Mouse (Mus musculus) forebrain, embryonic 12.5 days (tissue): ENCODE data around the gene Cdkn2d. TPM values are rescaled to one million over a fixed set of nuclear protein-coding genes. Genes with fewer than 3 reads are reported as not detected.

Experiments
- ATAC-seq: fragments of 200-750 bp; cut with Nextera tagmentation; 2 replicates; pipeline ENCODE4 v1.8.0; 2017; ENCODE audit warnings: moderate TSS enrichment; ENCODE audit not compliant: low FRiP score
- H3K27ac ChIP-seq: fragments of 300-500 bp; sonication (generic); 2 replicates; pipeline ENCODE4 v1.5.1; 2016; ENCODE audit warnings: mild to moderate bottlenecking
- H3K27me3 ChIP-seq: fragments of 300-500 bp; sonication (generic); 2 replicates; pipeline ENCODE4 v1.6.1; 2016; ENCODE audit warnings: mild to moderate bottlenecking
- H3K36me3 ChIP-seq: fragments of 300-500 bp; sonication (generic); replicated peaks from 2 replicates; pipeline ENCODE4 v1.6.1; 2016; ENCODE audit warnings: mild to moderate bottlenecking
- H3K4me1 ChIP-seq: fragments of 300-500 bp; sonication (generic); 2 replicates; pipeline ENCODE4 v1.6.1; 2016
- H3K4me2 ChIP-seq: fragments of 300-500 bp; sonication (generic); 2 replicates; pipeline ENCODE4 v1.6.1; 2016; ENCODE audit warnings: mild to moderate bottlenecking, moderate library complexity
- H3K4me3 ChIP-seq: fragments of 300-500 bp; sonication (generic); replicated peaks from 2 replicates; pipeline ENCODE4 v1.5.1; 2016; ENCODE audit warnings: mild to moderate bottlenecking
- H3K9ac ChIP-seq: fragments of 300-500 bp; sonication (generic); 2 replicates; pipeline ENCODE4 v1.6.1; 2016; ENCODE audit warnings: mild to moderate bottlenecking
- H3K9me3 ChIP-seq: fragments of 300-500 bp; sonication (generic); 2 replicates; pipeline ENCODE4 v1.6.1; 2016
- WGBS: fragments of 180-500 bp; shearing (Covaris S2); methylation state at CpG from one replicate; pipeline ENCODE4 v1.1.7; 2016; 5-methylcytosine and 5-hydroxymethylcytosine counted together
- polyA plus RNA-seq: library from polyadenylated mRNA; unstranded; fragments of >200 nt; fragmentation: Nextera tagmentation; extraction: Ambion mirVana; gene quantifications from 2 replicates; pipeline ENCODE4 v1.2.1, GENCODE M21; 2016

Gene Cdkn2d
- 70.6 and 74.5 TPM in 2 replicates for polyA plus RNA-seq

DNA sequence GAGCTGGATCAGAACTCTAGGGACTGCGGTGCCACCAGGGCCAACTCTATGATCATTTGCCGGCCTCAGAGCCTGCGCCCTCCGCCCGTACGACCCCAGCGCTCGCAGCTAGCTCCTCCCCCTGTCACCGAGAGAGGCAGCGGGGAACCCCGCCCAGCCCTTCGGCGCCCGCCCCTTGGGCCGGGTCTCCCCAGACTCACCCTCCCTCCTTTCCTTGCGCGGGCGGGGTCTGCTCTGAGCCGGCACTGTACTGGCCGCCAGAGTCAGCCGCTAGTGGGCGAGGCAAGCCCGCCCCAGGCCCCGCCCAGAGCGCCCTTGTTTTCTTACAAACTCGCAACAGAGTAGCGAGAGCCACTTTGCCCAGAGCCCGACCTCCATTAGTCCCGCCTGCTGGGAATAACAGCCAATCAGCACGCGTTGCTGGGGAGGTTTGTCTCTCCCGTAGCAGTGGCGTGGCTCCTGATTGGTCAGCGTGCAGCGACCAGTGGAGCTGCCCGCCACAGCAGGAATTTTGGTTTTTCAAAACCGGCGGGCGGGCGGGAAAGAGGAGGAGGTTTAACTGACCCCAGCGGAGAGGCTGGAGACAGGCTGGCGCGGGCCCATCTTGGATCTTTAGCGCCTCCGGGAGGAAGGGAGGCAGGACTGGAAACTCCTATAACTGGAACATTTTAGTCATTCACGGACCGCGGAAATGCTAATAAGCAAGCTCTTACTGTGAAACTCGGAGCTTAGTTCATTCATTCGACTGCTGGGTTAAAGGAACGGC, at the start of gene Cdkn2d:
Gene Cdkn2d (minus strand): TSS at position 386 of the 766 bp plus-strand sequence.
- peak within 1 kb of the TSS; percentile 79 for H3K4me3 ChIP-seq
- H3K4me2 ChIP-seq, result peak within 1 kb of the TSS; percentile 81
- H3K4me1 ChIP-seq, result peaks cover 35% of the 10 kb centered on the region
- H3K36me3 ChIP-seq, result no peaks in the 10 kb centered on the region
- H3K27me3 ChIP-seq, result no peaks in the 10 kb centered on the region
- peak; percentile 96 for ATAC-seq
- H3K9ac ChIP-seq, result peak within 1 kb of the TSS; percentile 80
- under 1% methylated on average over 50 of the region's 51 CpGs for WGBS
- H3K27ac ChIP-seq, result peak within 1 kb of the TSS; percentile 91
- H3K9me3 ChIP-seq, result no peaks in the 10 kb centered on the region

DNA sequence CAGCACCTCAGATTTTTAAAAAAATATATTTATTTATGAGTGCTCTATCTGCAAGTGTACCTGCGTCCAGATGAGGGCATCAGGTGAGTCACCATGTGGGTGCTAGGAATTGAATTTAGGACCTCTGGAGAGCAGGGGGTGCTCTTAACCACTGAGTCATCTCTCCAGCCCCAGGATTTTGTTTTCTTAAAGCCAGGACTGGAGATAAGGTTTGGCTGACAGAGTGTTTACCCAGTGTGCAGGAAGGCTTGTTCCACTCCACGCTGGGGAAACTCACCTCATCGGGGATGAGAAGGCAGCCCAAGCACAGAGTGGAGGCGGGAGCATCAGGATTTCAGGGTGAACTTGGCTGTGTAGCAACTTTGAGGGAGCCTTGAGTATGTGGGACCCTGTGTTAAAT, 49.2 kb upstream of the Cdkn2d start:
- peaks cover 33% of the 10 kb centered on the region for H3K36me3 ChIP-seq
- no peak for ATAC-seq
- WGBS, result 90% methylated on average over 4 of the region's 4 CpGs

DNA sequence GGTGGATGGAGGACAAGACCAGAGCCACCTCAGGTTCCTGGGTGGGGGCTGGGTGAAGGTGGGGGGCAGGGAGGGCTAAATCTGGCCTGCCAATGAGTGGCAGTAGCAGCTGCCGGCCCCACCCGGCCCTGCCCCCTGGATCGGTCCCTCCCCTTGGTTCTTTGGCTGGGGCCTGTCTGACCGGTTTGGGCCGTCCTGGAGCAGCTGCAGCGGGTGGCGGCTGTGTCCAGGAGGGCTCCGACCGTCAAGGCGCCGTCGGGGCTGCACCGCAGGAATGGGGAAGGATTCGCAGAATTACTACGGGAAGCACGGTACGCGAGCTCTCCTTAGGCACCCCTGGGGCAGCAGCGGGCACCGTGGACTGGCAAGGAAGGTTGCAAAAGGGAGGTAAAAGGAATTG, 46.4 kb upstream of the Cdkn2d start:
- Histone ChIP-seq H3K4me3 (no peak overlapping the region), H3K9me3 (no peaks in the 10 kb centered on the region), H3K36me3 (peaks cover 18% of the 10 kb centered on the region), H3K4me1 (peaks cover 10% of the 10 kb centered on the region), H3K9ac (no peak overlapping the region), H3K4me2 (no peak overlapping the region), H3K27ac (no peak overlapping the region), H3K27me3 (no peaks in the 10 kb centered on the region)
- ATAC-seq, result no peak
- WGBS, result 18% methylated on average over 19 of the region's 20 CpGs

More for the DNA sequence above, 49.2 kb upstream of the Cdkn2d start:
- H3K4me3 ChIP-seq, result no peak overlapping the region
- peaks cover 6% of the 10 kb centered on the region for H3K4me1 ChIP-seq
- no peak overlapping the region for H3K4me2 ChIP-seq
- H3K27me3 ChIP-seq, result no peaks in the 10 kb centered on the region
- no peak overlapping the region for H3K9ac ChIP-seq
- H3K9me3 ChIP-seq, result no peaks in the 10 kb centered on the region
- no peak overlapping the region for H3K27ac ChIP-seq

DNA sequence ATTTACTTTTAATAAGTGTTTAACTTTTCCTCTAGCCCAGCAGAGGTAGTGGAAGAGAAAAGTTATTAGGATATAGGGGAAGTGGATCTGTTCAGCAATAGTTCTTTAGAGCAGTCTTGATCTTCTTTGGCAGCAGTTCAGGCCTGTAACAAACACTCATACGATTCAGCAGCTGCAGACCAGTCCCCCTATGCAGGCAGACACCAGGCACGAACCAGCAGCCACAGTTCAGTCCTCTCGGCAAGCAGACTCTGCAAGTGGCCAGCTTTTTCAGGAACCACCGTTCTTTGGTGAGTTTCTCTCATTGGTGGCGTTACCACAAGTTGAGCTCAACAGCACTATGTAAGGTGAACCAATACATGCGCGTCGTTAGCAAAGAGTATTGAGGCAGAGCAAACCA, 45.3 kb upstream of the Cdkn2d start:
- Histone ChIP-seq H3K9me3 (no peaks in the 10 kb centered on the region), H3K4me2 (no peak overlapping the region), H3K27ac (no peak overlapping the region), H3K4me3 (no peak overlapping the region), H3K9ac (no peak overlapping the region), H3K4me1 (peaks cover 19% of the 10 kb centered on the region), H3K27me3 (no peaks in the 10 kb centered on the region), H3K36me3 (peaks cover 8% of the 10 kb centered on the region; the same call in 1 of the 2 replicates)
- ATAC-seq, result no peak
- WGBS, result 87% methylated on average over 8 of the region's 8 CpGs

DNA sequence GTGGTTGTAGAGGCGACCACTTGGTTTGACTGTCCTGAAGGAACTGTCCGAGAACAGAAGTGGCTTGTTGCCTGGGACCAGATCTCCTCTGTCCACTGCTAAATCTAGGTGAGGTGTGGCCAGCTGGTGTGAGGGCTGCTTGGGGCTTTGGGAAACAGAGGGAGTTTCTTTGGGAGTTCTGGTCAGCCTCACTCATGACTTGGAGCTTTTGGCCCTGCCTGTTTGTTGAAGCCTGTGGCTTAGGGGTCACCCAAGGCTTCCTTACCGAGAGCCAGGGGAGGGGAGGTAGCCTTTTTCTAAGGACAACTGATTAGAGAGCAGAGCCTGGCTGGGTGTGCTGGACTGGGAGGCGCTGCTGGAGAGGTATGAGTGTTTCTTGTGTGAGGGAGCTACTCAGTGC, 44.2 kb upstream of the Cdkn2d start:
- Histone ChIP-seq H3K9ac (no peak overlapping the region), H3K4me2 (no peak overlapping the region), H3K36me3 (peaks cover 3% of the 10 kb centered on the region; the same call in 1 of the 2 replicates), H3K9me3 (no peaks in the 10 kb centered on the region), H3K4me3 (no peak overlapping the region), H3K27me3 (no peaks in the 10 kb centered on the region), H3K4me1 (peaks cover 19% of the 10 kb centered on the region), H3K27ac (no peak overlapping the region)
- 84% methylated on average over 4 of the region's 4 CpGs for WGBS
- no peak for ATAC-seq

DNA sequence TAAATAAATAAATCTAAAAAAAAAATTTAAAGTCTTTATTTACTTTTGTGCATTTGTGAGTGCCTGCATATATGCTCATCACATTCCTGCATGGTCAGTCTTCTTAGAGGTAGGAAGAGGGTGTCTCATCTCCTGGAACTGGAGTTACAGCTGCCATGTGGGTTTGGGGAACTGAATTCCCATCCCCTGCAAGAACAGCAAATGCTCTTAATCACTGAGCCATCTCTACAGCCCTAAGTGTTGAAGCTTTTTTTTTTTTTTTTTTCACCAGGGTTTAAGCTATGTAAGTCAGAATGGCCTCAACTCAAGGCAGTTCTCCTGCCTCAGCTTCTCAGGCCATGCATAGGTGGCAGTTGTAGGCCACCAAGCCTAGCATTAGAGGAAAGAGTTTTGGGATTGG, 43.5 kb upstream of the Cdkn2d start:
- Histone ChIP-seq H3K4me2 (no peak overlapping the region), H3K27me3 (no peaks in the 10 kb centered on the region), H3K9ac (no peak overlapping the region), H3K4me1 (peaks cover 24% of the 10 kb centered on the region), H3K9me3 (no peaks in the 10 kb centered on the region), H3K36me3 (0 out of 2 replicates have a peak, but pooled peaks cover 1% of the 10 kb centered on the region), H3K4me3 (no peak overlapping the region), H3K27ac (no peak overlapping the region)
- ATAC-seq, result no peak

DNA sequence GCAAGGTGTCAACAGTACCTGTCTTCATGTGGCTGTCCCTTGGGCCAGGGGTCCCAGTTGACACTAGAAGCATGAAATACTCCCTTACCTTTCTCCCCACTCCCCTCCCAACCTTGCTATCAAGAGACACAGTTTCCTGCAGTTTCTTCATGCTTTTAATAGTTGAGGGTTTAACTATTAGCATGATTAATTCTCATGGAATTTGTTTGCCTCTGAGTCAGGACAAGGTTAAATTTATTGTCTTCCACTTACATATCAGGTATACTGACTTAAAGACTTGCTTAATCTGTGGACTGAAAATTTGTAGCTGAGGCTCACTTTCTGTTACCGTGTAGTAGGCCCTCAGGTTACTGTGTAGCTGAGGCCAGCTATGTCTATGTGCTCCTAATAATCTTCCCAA, 42.3 kb upstream of the Cdkn2d start:
- H3K9ac ChIP-seq, result no peak overlapping the region
- no peak for ATAC-seq
- peaks cover 24% of the 10 kb centered on the region for H3K4me1 ChIP-seq
- no peaks in the 10 kb centered on the region for H3K36me3 ChIP-seq
- no peaks in the 10 kb centered on the region for H3K27me3 ChIP-seq
- no peak overlapping the region for H3K4me2 ChIP-seq
- no peak overlapping the region for H3K27ac ChIP-seq
- no peaks in the 10 kb centered on the region for H3K9me3 ChIP-seq
- whole genome bisulfite sequencing, result 100% methylated on average over 1 of the region's 1 CpGs
- no peak overlapping the region for H3K4me3 ChIP-seq

DNA sequence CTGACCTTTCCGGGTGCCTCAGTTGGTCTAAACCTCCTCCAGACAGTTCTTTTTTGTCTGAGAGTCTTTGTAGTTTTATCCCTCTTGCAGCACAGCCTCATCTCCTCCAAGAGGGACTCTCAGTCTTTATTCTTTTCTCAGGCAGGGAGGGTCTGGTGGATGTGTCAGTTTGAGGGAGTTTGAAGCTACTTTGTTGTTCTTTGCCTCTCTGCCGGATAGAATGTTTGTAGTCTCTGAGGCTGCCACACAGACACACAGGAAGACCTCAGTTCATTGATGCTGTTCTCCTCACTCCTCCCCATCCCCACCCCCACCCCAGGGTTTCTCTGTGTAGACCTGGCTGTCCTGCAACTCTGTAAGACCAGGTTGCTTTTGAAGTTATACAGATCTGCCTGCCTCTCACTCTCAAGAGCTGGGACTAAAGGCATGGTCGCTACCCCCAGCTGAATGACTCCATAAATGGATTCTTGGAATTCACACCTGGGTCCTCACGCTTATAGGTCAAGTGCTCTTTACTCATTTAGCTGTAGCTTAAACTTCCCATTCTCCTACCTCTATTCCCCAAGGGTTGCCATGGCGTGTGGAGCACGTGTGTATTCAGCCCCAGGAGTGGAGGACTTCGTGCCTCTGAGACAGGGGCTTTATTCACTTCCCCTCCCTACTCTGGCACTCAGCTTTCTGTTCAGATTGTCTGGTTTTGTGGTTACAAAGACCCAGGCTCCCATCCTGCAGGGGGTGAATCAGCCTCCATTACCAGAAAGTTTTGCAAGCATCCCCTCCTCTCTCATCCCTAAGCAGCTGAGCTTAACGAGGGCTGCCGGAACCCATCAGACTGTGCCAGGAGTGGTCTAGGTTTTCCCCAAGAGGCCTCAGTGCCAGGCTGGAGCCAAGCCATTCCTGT, 41.2 kb upstream of the Cdkn2d start:
- Histone ChIP-seq H3K36me3 (no peaks in the 10 kb centered on the region), H3K4me2 (no peak overlapping the region), H3K27ac (0 out of 2 replicates have a peak overlapping the region, but pooled peaks have one; percentile 5), H3K9me3 (no peaks in the 10 kb centered on the region), H3K9ac (no peak overlapping the region), H3K4me1 (peaks cover 19% of the 10 kb centered on the region), H3K4me3 (no peak overlapping the region), H3K27me3 (no peaks in the 10 kb centered on the region)
- WGBS, result 29% methylated on average over 9 of the region's 9 CpGs
- no peak for ATAC-seq

DNA sequence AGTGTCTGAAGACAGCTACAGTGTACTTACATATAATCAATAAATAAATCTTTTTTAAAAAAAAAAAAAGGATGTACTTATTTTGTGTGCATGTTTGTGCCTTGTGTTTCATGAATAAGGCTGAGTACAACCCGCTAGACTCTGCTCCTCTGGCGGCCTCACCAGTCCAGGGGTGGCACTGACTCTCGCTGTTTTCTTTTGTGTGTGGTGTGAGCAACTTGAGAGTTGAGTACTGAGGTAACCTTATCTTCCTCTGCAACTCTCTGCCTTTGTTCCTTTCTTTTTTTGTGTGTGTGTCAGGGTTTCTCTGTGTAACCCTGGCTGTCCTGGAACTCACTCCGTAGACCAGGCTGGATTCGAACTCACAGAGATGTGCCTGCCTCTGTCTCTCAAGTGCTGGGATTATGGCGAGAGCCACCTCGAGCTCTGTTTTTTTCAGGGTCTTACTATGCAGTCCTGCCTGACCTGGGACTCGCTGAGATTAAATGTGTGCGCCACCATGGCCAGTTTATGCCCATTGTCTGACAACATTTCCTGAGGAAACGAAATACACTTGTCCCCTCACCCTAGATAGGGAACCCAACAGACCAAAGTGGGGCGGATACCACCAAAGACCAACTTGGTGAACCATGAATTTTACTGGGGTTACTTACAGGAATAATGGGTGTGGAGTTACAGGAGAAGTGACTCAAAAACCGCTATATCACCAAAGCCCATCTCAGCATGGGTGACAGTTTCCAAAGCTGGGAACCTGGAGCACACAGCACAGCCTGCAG, 40.3 kb upstream of the Cdkn2d start:
- 85% methylated on average over 12 of the region's 12 CpGs for WGBS
- peaks cover 18% of the 10 kb centered on the region for H3K4me1 ChIP-seq
- H3K4me3 ChIP-seq, result no peak overlapping the region
- H3K27me3 ChIP-seq, result no peaks in the 10 kb centered on the region
- 0 out of 2 replicates have a peak, but pooled peaks cover 1% of the 10 kb centered on the region for H3K36me3 ChIP-seq
- H3K9me3 ChIP-seq, result no peaks in the 10 kb centered on the region
- H3K4me2 ChIP-seq, result no peak overlapping the region
- no peak for ATAC-seq
- no peak overlapping the region for H3K27ac ChIP-seq
- H3K9ac ChIP-seq, result no peak overlapping the region

DNA sequence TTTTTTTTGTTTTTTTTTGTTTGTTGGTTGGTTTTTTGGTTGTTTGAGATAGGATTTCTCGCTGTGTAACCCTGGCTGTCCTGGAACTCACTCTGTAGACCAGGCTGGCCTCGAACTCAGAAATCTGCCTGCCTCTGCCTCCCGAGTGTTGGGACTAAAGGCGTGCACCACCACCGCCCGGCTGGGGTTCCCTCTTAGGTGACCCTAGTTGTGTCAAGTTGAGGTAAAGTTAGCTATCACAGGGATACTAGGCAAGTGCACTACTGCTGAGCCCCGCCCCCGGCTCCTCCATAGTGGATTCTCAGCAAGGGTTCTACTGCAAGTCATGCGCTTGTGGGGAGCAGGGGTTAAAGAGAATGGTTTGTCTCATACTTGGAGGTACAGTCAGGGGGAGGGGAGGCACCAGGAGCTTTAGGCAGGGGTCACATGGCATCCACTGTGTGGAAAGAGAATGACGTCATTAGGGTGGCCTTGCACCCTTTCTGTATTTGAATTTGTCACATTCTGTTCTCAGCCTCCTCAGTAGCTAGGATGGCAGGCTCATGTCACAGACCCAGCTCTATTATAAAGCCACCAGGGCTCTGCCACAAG, 38.6 kb upstream of the Cdkn2d start:
- Histone ChIP-seq H3K27me3 (no peaks in the 10 kb centered on the region), H3K9ac (no peak overlapping the region), H3K4me2 (no peak overlapping the region), H3K27ac (no peak overlapping the region), H3K36me3 (0 out of 2 replicates have a peak, but pooled peaks cover 3% of the 10 kb centered on the region), H3K4me3 (no peak overlapping the region), H3K9me3 (no peaks in the 10 kb centered on the region), H3K4me1 (peaks cover 18% of the 10 kb centered on the region)
- 95% methylated on average over 10 of the region's 10 CpGs for WGBS
- ATAC-seq, result no peak

DNA sequence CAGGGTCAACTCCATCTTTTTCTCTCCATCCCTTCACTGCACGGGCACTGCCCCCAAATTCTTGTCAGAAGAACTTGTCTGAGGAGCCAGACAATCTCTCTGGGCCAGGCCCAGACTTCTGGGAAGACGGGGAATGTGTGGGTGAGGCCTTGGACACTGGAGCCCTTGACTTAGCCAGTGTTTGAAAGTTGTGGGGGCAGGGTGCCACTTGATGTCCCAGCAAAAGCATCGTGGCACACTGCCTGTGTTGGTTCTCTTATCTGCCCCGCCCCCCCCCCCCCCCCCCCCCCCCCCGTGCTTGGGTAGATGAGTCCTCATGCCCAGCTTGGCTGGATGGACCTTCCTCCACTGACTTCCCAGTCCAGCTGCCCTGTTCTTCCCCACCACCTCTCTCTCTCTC, 37.8 kb upstream of the Cdkn2d start:
- Histone ChIP-seq H3K4me3 (no peak overlapping the region), H3K36me3 (0 out of 2 replicates have a peak, but pooled peaks cover 3% of the 10 kb centered on the region), H3K27ac (no peak overlapping the region), H3K9ac (no peak overlapping the region), H3K4me2 (no peak overlapping the region), H3K4me1 (peaks cover 18% of the 10 kb centered on the region), H3K9me3 (no peaks in the 10 kb centered on the region), H3K27me3 (no peaks in the 10 kb centered on the region)
- no peak for ATAC-seq
- 75% methylated on average over 4 of the region's 5 CpGs for WGBS
